Mouse (Mus musculus): ENCODE data around the gene Phb2. TPM values are rescaled to one million over a fixed set of nuclear protein-coding genes. Genes with fewer than 3 reads are reported as not detected.

Phb2 gene
- polyA plus RNA-seq, 1 experiment from 2014 or later: 237 TPM

GRCm38 (mm10) chr6:124688151-124688758 lies 23.9 kb upstream of the Phb2 start:
- WGBS: 92% methylated on average over 8 of the region's 8 CpGs

GRCm38 (mm10) chr6:124689011-124689410 lies 23.1 kb upstream of the Phb2 start:
- DNase-seq (ENCODE audit: low spot score) (no peak), ATAC-seq (no peak)
- no peaks in the 10 kb centered on the region for H3K27me3 ChIP-seq (replicated peaks; ENCODE audit: control insufficient read depth, insufficient read depth, low read length)
- H3K9me3 ChIP-seq (replicated peaks; ENCODE audit: control insufficient read depth, low read length): no peaks in the 10 kb centered on the region
- H3K4me1 ChIP-seq (ENCODE audit: control insufficient read depth, insufficient read depth, low read length): 0 out of 2 replicates have a peak, but pooled peaks cover 1% of the 10 kb centered on the region
- WGBS: 94% methylated on average over 3 of the region's 3 CpGs
- H3K4me2 ChIP-seq (ENCODE audit: low read length): no peak overlapping the region
- H3K36me3 ChIP-seq (ENCODE audit: control insufficient read depth, insufficient read depth, low read length): no peaks in the 10 kb centered on the region
- H3K27ac ChIP-seq (ENCODE audit: low read depth, low read length): no peak overlapping the region
- H3K9ac ChIP-seq (ENCODE audit: low read length): no peak overlapping the region
- no peak overlapping the region for H3K4me3 ChIP-seq (ENCODE audit: low read depth, low read length)

More at GRCm38 (mm10) chr6:124688151-124688758, 23.9 kb upstream of the Phb2 start:
- H3K27me3 ChIP-seq (replicated peaks; ENCODE audit: control insufficient read depth, insufficient read depth, low read length): no peaks in the 10 kb centered on the region
- ATAC-seq (no peak), DNase-seq (ENCODE audit: low spot score) (no peak)
- no peaks in the 10 kb centered on the region for H3K4me1 ChIP-seq (ENCODE audit: control insufficient read depth, insufficient read depth, low read length)
- H3K4me3 ChIP-seq (ENCODE audit: low read depth, low read length): no peak overlapping the region
- H3K9me3 ChIP-seq (replicated peaks; ENCODE audit: control insufficient read depth, low read length): no peaks in the 10 kb centered on the region
- no peaks in the 10 kb centered on the region for H3K36me3 ChIP-seq (ENCODE audit: control insufficient read depth, insufficient read depth, low read length)
- no peak overlapping the region for H3K27ac ChIP-seq (ENCODE audit: low read depth, low read length)
- H3K4me2 ChIP-seq (ENCODE audit: low read length): no peak overlapping the region
- no peak overlapping the region for H3K9ac ChIP-seq (ENCODE audit: low read length)

GRCm38 (mm10) chr6:124690517-124690916 lies 21.6 kb upstream of the Phb2 start:
- ATAC-seq (no peak), DNase-seq (ENCODE audit: low spot score) (no peak)
- H3K27ac ChIP-seq (ENCODE audit: low read depth, low read length): no peak overlapping the region
- H3K36me3 ChIP-seq (ENCODE audit: control insufficient read depth, insufficient read depth, low read length): no peaks in the 10 kb centered on the region
- H3K4me1 ChIP-seq (ENCODE audit: control insufficient read depth, insufficient read depth, low read length): 0 out of 2 replicates have a peak, but pooled peaks cover 7% of the 10 kb centered on the region
- H3K27me3 ChIP-seq (replicated peaks; ENCODE audit: control insufficient read depth, insufficient read depth, low read length): no peaks in the 10 kb centered on the region
- no peak overlapping the region for H3K4me2 ChIP-seq (ENCODE audit: low read length)
- no peak overlapping the region for H3K4me3 ChIP-seq (ENCODE audit: low read depth, low read length)
- H3K9ac ChIP-seq (ENCODE audit: low read length): no peak overlapping the region
- no peaks in the 10 kb centered on the region for H3K9me3 ChIP-seq (replicated peaks; ENCODE audit: control insufficient read depth, low read length)
- 96% methylated on average over 3 of the region's 3 CpGs for WGBS

- Histone ChIP-seq H3K36me3 (ENCODE audit: control insufficient read depth, insufficient read depth, low read length) (no peaks in the 10 kb centered on the region), H3K9ac (ENCODE audit: low read length) (no peak overlapping the region), H3K4me2 (ENCODE audit: low read length) (no peak overlapping the region), H3K27ac (ENCODE audit: low read depth, low read length) (0 out of 2 replicates have a peak overlapping the region, but pooled peaks have one; percentile 17), H3K9me3 (replicated peaks; ENCODE audit: control insufficient read depth, low read length) (no peaks in the 10 kb centered on the region), H3K4me1 (ENCODE audit: control insufficient read depth, insufficient read depth, low read length) (0 out of 2 replicates have a peak, but pooled peaks cover 7% of the 10 kb centered on the region), H3K4me3 (ENCODE audit: low read depth, low read length) (no peak overlapping the region), H3K27me3 (replicated peaks; ENCODE audit: control insufficient read depth, insufficient read depth, low read length) (no peaks in the 10 kb centered on the region)
- 83% methylated on average over 15 of the region's 15 CpGs for WGBS
- ATAC-seq (no peak), DNase-seq (ENCODE audit: low spot score) (no peak)
Measured at GRCm38 (mm10) chr6:124693243-124693981, 18.7 kb upstream of the Phb2 start.

GRCm38 (mm10) chr6:124694166-124694955 lies 17.8 kb upstream of the Phb2 start:
- peak overlapping the region; percentile 21 for H3K27ac ChIP-seq (ENCODE audit: low read depth, low read length)
- H3K4me1 ChIP-seq (ENCODE audit: control insufficient read depth, insufficient read depth, low read length): 0 out of 2 replicates have a peak, but pooled peaks cover 7% of the 10 kb centered on the region
- H3K9ac ChIP-seq (ENCODE audit: low read length): no peak overlapping the region
- DNase-seq (ENCODE audit: low spot score) (peak; percentile 74), ATAC-seq (peak; percentile 70)
- H3K4me3 ChIP-seq (ENCODE audit: low read depth, low read length): no peak overlapping the region
- peaks cover 4% of the 10 kb centered on the region; the same call in 1 of the 2 replicates for H3K36me3 ChIP-seq (ENCODE audit: control insufficient read depth, insufficient read depth, low read length)
- WGBS: 74% methylated on average over 15 of the region's 15 CpGs
- H3K9me3 ChIP-seq (replicated peaks; ENCODE audit: control insufficient read depth, low read length): no peaks in the 10 kb centered on the region
- H3K4me2 ChIP-seq (ENCODE audit: low read length): no peak overlapping the region
- H3K27me3 ChIP-seq (replicated peaks; ENCODE audit: control insufficient read depth, insufficient read depth, low read length): no peaks in the 10 kb centered on the region

- no peak overlapping the region for H3K4me3 ChIP-seq (ENCODE audit: low read depth, low read length)
- H3K36me3 ChIP-seq (ENCODE audit: control insufficient read depth, insufficient read depth, low read length): peaks cover 19% of the 10 kb centered on the region; the same call in 1 of the 2 replicates
- no peaks in the 10 kb centered on the region for H3K27me3 ChIP-seq (replicated peaks; ENCODE audit: control insufficient read depth, insufficient read depth, low read length)
- 93% methylated on average over 7 of the region's 7 CpGs for WGBS
- 0 out of 2 replicates have a peak, but pooled peaks cover 7% of the 10 kb centered on the region for H3K4me1 ChIP-seq (ENCODE audit: control insufficient read depth, insufficient read depth, low read length)
- no peak overlapping the region for H3K9ac ChIP-seq (ENCODE audit: low read length)
- no peak for ATAC-seq
- H3K27ac ChIP-seq (ENCODE audit: low read depth, low read length): no peak overlapping the region
- H3K4me2 ChIP-seq (ENCODE audit: low read length): no peak overlapping the region
- no peak for DNase-seq (ENCODE audit: low spot score)
- no peaks in the 10 kb centered on the region for H3K9me3 ChIP-seq (replicated peaks; ENCODE audit: control insufficient read depth, low read length)
Measured at GRCm38 (mm10) chr6:124696441-124697150, 15.5 kb upstream of the Phb2 start.

- DNase-seq (ENCODE audit: low spot score) (no peak), ATAC-seq (no peak)
- Histone ChIP-seq H3K9me3 (replicated peaks; ENCODE audit: control insufficient read depth, low read length) (no peaks in the 10 kb centered on the region), H3K4me2 (ENCODE audit: low read length) (no peak overlapping the region), H3K27ac (ENCODE audit: low read depth, low read length) (no peak overlapping the region), H3K4me1 (ENCODE audit: control insufficient read depth, insufficient read depth, low read length) (0 out of 2 replicates have a peak, but pooled peaks cover 7% of the 10 kb centered on the region), H3K36me3 (ENCODE audit: control insufficient read depth, insufficient read depth, low read length) (peaks cover 40% of the 10 kb centered on the region), H3K4me3 (ENCODE audit: low read depth, low read length) (no peak overlapping the region), H3K9ac (ENCODE audit: low read length) (no peak overlapping the region), H3K27me3 (replicated peaks; ENCODE audit: control insufficient read depth, insufficient read depth, low read length) (no peaks in the 10 kb centered on the region)
- 90% methylated on average over 6 of the region's 6 CpGs for WGBS
Measured at GRCm38 (mm10) chr6:124698751-124699150, 13.4 kb upstream of the Phb2 start.

- H3K27me3 ChIP-seq (replicated peaks; ENCODE audit: control insufficient read depth, insufficient read depth, low read length): no peaks in the 10 kb centered on the region
- no peak overlapping the region for H3K27ac ChIP-seq (ENCODE audit: low read depth, low read length)
- H3K4me2 ChIP-seq (ENCODE audit: low read length): no peak overlapping the region
- H3K4me3 ChIP-seq (ENCODE audit: low read depth, low read length): no peak overlapping the region
- 84% methylated on average over 4 of the region's 4 CpGs for WGBS
- H3K36me3 ChIP-seq (ENCODE audit: control insufficient read depth, insufficient read depth, low read length): peaks cover 46% of the 10 kb centered on the region
- H3K4me1 ChIP-seq (ENCODE audit: control insufficient read depth, insufficient read depth, low read length): 0 out of 2 replicates have a peak, but pooled peaks cover 2% of the 10 kb centered on the region
- no peaks in the 10 kb centered on the region for H3K9me3 ChIP-seq (replicated peaks; ENCODE audit: control insufficient read depth, low read length)
- no peak for ATAC-seq
- H3K9ac ChIP-seq (ENCODE audit: low read length): no peak overlapping the region
- no peak for DNase-seq (ENCODE audit: low spot score)
Measured at GRCm38 (mm10) chr6:124699366-124699765, 12.8 kb upstream of the Phb2 start.

Data from forebrain, embryonic 14.5 days (tissue).